Mouse (Mus musculus): ENCODE results near the gene Akap6. TPM values are rescaled to one million over a fixed set of nuclear protein-coding genes. Genes with fewer than 3 reads are reported as not detected.

The Akap6 gene
- polyA plus RNA-seq, 1 experiment: 6.6 TPM

GRCm38 (mm10) chr12:52939324-52939946 is 240.3 kb downstream of the Akap6 start:
- peaks cover 6% of the 10 kb centered on the region for H3K36me3 ChIP-seq (ENCODE audit: control insufficient read depth, insufficient read depth)
- TF ChIP-seq SRF (IDR thresholded peaks at IDR 0.05; ENCODE audit: control insufficient read depth, insufficient read length, low read depth) (no peak), CEBPB (IDR thresholded peaks at IDR 0.05; ENCODE audit: insufficient read depth, poor library complexity, severe bottlenecking) (no peak)
- H3ac ChIP-seq (ENCODE audit: control insufficient read depth, insufficient read length): no peak overlapping the region
- no peak overlapping the region for H3K4me3 ChIP-seq
- H3K4me2 ChIP-seq (ENCODE audit: low read depth): no peak overlapping the region
- no peaks in the 10 kb centered on the region for H3K79me2 ChIP-seq (ENCODE audit: control insufficient read depth, insufficient read depth)
- H3K27me3 ChIP-seq (ENCODE audit: control insufficient read depth, insufficient read depth, insufficient read length): no peaks in the 10 kb centered on the region

DNA sequence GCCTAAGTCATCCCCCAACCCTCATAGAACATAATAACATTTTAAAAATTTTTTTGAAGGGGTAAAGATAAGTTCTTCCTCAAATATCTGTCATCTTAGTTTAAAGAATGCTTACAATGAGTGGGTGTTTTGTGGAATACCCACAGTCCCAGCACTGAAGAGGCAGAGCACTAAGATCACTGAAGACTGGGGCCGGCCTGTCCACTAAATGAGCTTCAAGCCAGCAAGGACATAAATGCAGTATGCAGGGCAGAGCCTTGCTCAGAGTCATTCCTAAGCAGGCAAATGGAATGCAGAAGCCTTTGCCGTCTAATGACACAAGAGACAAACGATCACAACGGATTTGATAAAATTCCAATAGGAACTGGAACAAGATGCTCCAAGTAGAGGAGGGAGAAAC is 242.8 kb downstream of the Akap6 start:
- no peaks in the 10 kb centered on the region for H3K27me3 ChIP-seq (ENCODE audit: control insufficient read depth, insufficient read depth, insufficient read length)

GRCm38 (mm10) chr12:52944274-52944673 is 245.1 kb downstream of the Akap6 start:
- no peak overlapping the region for H3ac ChIP-seq (ENCODE audit: control insufficient read depth, insufficient read length)
- H3K79me2 ChIP-seq (ENCODE audit: control insufficient read depth, insufficient read depth): no peaks in the 10 kb centered on the region
- H3K36me3 ChIP-seq (ENCODE audit: control insufficient read depth, insufficient read depth): no peaks in the 10 kb centered on the region
- H3K27me3 ChIP-seq (ENCODE audit: control insufficient read depth, insufficient read depth, insufficient read length): no peaks in the 10 kb centered on the region
- no peak overlapping the region for H3K4me2 ChIP-seq (ENCODE audit: low read depth)
- TF ChIP-seq USF1 (IDR thresholded peaks at IDR 0.05; ENCODE audit: low read depth) (no peak), POLR2A (IDR thresholded peaks at IDR 0.05; ENCODE audit: insufficient read length, low read depth) (no peak), CEBPB (IDR thresholded peaks at IDR 0.05; ENCODE audit: insufficient read depth, poor library complexity, severe bottlenecking) (no peak), MAX (IDR thresholded peaks at IDR 0.05; ENCODE audit: low read depth) (no peak), REST (IDR thresholded peaks at IDR 0.05; ENCODE audit: insufficient read depth, insufficient read length) (no peak), MYOG (IDR thresholded peaks at IDR 0.05; ENCODE audit: control insufficient read depth in 1 of 3, insufficient read depth in 1 of 3, insufficient read length in 2 of 3, low read depth in 2 of 3) (no peak), MYOD1 (IDR thresholded peaks at IDR 0.05; ENCODE audit: control insufficient read depth in 1 of 3, insufficient read length in 2 of 3, low read depth in 2 of 3) (no peak), POLR2AphosphoS2 (IDR thresholded peaks at IDR 0.05; ENCODE audit: insufficient read length, low read depth) (no peak), TCF3 (IDR thresholded peaks at IDR 0.05; ENCODE audit: insufficient read length, low read depth) (no peak), E2F4 (IDR thresholded peaks at IDR 0.05; ENCODE audit: insufficient read depth) (no peak), SRF (IDR thresholded peaks at IDR 0.05; ENCODE audit: control insufficient read depth, insufficient read length, low read depth) (no peak)
- no peak overlapping the region for H3K4me3 ChIP-seq

More for the DNA sequence above, 242.8 kb downstream of the Akap6 start:
- H3ac ChIP-seq (ENCODE audit: control insufficient read depth, insufficient read length): no peak overlapping the region
- peaks cover 6% of the 10 kb centered on the region for H3K36me3 ChIP-seq (ENCODE audit: control insufficient read depth, insufficient read depth)
- H3K4me2 ChIP-seq (ENCODE audit: low read depth): no peak overlapping the region
- no peak for TF ChIP-seq POLR2AphosphoS2 (IDR thresholded peaks at IDR 0.05; ENCODE audit: insufficient read length, low read depth)
- TF ChIP-seq USF1 (IDR thresholded peaks at IDR 0.05; ENCODE audit: low read depth): no peak
- no peak for TF ChIP-seq SRF (IDR thresholded peaks at IDR 0.05; ENCODE audit: control insufficient read depth, insufficient read length, low read depth)
- no peak for TF ChIP-seq TCF12 (IDR thresholded peaks at IDR 0.05; ENCODE audit: insufficient read depth, poor library complexity, severe bottlenecking)
- no peak for TF ChIP-seq POLR2A (IDR thresholded peaks at IDR 0.05; ENCODE audit: insufficient read length, low read depth)
- no peak for TF ChIP-seq E2F4 (IDR thresholded peaks at IDR 0.05; ENCODE audit: insufficient read depth)
- TF ChIP-seq MYOG (IDR thresholded peaks at IDR 0.05; ENCODE audit: control insufficient read depth in 1 of 3, insufficient read depth in 1 of 3, insufficient read length in 2 of 3, low read depth in 2 of 3): no peak
- H3K4me3 ChIP-seq: no peak overlapping the region
- no peaks in the 10 kb centered on the region for H3K79me2 ChIP-seq (ENCODE audit: control insufficient read depth, insufficient read depth)

DNA sequence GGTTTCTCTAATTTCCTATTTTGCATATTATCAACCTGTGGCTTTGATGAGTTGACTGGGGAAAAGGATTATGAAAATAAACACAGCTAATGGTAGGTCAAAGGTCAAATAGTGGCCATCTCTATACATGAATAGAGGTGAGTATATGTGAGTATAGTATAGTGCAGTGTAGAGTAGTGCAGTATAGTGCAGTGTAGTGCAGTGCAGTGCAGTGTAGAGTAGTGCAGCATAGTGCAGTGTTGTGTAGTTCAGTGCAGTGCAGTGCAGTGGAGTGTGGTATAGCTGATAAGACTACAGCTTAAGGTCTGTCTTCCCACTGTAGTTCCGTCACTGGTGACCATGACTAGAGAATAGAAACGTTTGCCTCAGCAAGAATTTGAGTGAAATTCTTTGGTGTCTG is 245.8 kb downstream of the Akap6 start:
- Histone ChIP-seq H3K79me2 (ENCODE audit: control insufficient read depth, insufficient read depth) (no peaks in the 10 kb centered on the region), H3ac (ENCODE audit: control insufficient read depth, insufficient read length) (no peak overlapping the region), H3K4me3 (no peak overlapping the region), H3K36me3 (ENCODE audit: control insufficient read depth, insufficient read depth) (no peaks in the 10 kb centered on the region), H3K27me3 (ENCODE audit: control insufficient read depth, insufficient read depth, insufficient read length) (no peaks in the 10 kb centered on the region), H3K4me2 (ENCODE audit: low read depth) (no peak overlapping the region)
- TF ChIP-seq MAX (IDR thresholded peaks at IDR 0.05; ENCODE audit: low read depth) (no peak), USF1 (IDR thresholded peaks at IDR 0.05; ENCODE audit: low read depth) (no peak), POLR2A (IDR thresholded peaks at IDR 0.05; ENCODE audit: insufficient read length, low read depth) (no peak), TCF3 (IDR thresholded peaks at IDR 0.05; ENCODE audit: insufficient read length, low read depth) (no peak), POLR2AphosphoS2 (IDR thresholded peaks at IDR 0.05; ENCODE audit: insufficient read length, low read depth) (no peak), REST (IDR thresholded peaks at IDR 0.05; ENCODE audit: insufficient read depth, insufficient read length) (no peak), TCF12 (IDR thresholded peaks at IDR 0.05; ENCODE audit: insufficient read depth, poor library complexity, severe bottlenecking) (no peak), CEBPB (IDR thresholded peaks at IDR 0.05; ENCODE audit: insufficient read depth, poor library complexity, severe bottlenecking) (no peak), E2F4 (IDR thresholded peaks at IDR 0.05; ENCODE audit: insufficient read depth) (no peak), MYOG (IDR thresholded peaks at IDR 0.05; ENCODE audit: control insufficient read depth in 1 of 3, insufficient read depth in 1 of 3, insufficient read length in 2 of 3, low read depth in 2 of 3) (no peak), MYOD1 (IDR thresholded peaks at IDR 0.05; ENCODE audit: control insufficient read depth in 1 of 3, insufficient read length in 2 of 3, low read depth in 2 of 3) (no peak), SRF (IDR thresholded peaks at IDR 0.05; ENCODE audit: control insufficient read depth, insufficient read length, low read depth) (no peak)

DNA sequence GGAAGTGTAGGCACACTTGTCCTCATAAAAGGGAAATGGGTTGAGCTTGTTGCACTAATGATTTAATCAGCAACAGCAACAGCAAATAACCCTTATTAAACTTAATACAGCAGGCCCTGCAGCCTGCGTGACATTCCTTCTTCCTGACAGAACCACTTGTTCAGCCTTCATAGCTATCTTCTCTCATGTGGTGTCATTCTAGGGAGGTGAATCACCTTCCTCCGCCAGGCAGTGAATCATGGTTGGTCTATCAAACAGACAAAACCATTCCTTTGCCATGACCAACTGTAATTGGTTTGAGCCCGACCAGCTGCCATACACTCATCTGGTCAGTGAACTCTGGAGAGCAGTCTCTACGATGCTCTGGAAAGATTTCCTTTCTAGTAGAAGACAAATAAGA is 251.5 kb downstream of the Akap6 start:
- H3K27me3 ChIP-seq (ENCODE audit: control insufficient read depth, insufficient read depth, insufficient read length): no peaks in the 10 kb centered on the region
- peak overlapping the region; percentile 44 for H3K4me2 ChIP-seq (ENCODE audit: low read depth)
- H3K79me2 ChIP-seq (ENCODE audit: control insufficient read depth, insufficient read depth): no peaks in the 10 kb centered on the region
- TF ChIP-seq TCF3 (IDR thresholded peaks at IDR 0.05; ENCODE audit: insufficient read length, low read depth): no peak
- TF ChIP-seq CEBPB (IDR thresholded peaks at IDR 0.05; ENCODE audit: insufficient read depth, poor library complexity, severe bottlenecking): no peak
- TF ChIP-seq MAX (IDR thresholded peaks at IDR 0.05; ENCODE audit: low read depth): no peak
- TF ChIP-seq TCF12 (IDR thresholded peaks at IDR 0.05; ENCODE audit: insufficient read depth, poor library complexity, severe bottlenecking): peak; percentile 20
- TF ChIP-seq USF1 (IDR thresholded peaks at IDR 0.05; ENCODE audit: low read depth): peak; percentile 11
- TF ChIP-seq POLR2A (IDR thresholded peaks at IDR 0.05; ENCODE audit: insufficient read length, low read depth): no peak
- peak; percentile 35 to 72 (median 64) for TF ChIP-seq MYOD1 (IDR thresholded peaks at IDR 0.05; ENCODE audit: control insufficient read depth in 1 of 3, insufficient read length in 2 of 3, low read depth in 2 of 3)
- no peak for TF ChIP-seq SRF (IDR thresholded peaks at IDR 0.05; ENCODE audit: control insufficient read depth, insufficient read length, low read depth)
- TF ChIP-seq MYOG (IDR thresholded peaks at IDR 0.05; ENCODE audit: control insufficient read depth in 1 of 3, insufficient read depth in 1 of 3, insufficient read length in 2 of 3, low read depth in 2 of 3): peak in 1 of 3 experiments; percentile 21
- H3K4me3 ChIP-seq: no peak overlapping the region
- H3ac ChIP-seq (ENCODE audit: control insufficient read depth, insufficient read length): no peak overlapping the region
- H3K36me3 ChIP-seq (ENCODE audit: control insufficient read depth, insufficient read depth): no peaks in the 10 kb centered on the region

Measured in myocyte (in vitro differentiated cells).